Mouse (Mus musculus): Measurements from ENCODE around the gene Nupl1. TPM values are rescaled to one million over a fixed set of nuclear protein-coding genes. Genes with fewer than 3 reads are reported as not detected.

Nupl1 gene
- total and polyA plus RNA-seq, 3 experiments: not detected

DNA sequence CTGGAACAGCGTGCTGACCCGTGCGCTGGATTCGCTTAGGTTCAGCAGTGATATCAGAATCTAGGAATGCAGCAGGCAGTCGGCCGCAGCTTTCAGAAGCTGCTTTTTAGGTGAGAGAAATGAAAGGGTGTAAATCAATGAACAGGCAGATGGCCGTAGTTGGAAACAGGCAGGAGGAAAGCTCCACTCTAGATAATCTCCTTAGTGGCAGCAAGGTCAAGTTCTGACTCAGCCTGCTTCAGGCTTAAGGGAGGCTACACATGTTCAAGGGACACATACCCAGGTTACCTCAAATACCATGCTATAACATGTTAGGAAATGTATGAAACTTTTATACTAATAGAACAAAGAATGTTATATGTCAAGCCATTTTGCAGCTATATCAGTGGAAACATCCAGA, 11.1 kb upstream of the Nupl1 start:
- H3K4me3 ChIP-seq (replicated peaks in 1 of 3; ENCODE audit: low read depth in 2 of 3, low read length in 2 of 3, poor library complexity in 1 of 3): no peak overlapping the region
- dilution Hi-C loops (cut with MboI; ENCODE audit: extremely low pct_ligation_motif_present, extremely low pct_unique_long_range_greater_than_20kb, low sequenced_read_pairs): no loop called here
- DNase-seq (ENCODE audit: extremely low read depth): no peak
- H3K4me1 ChIP-seq (ENCODE audit: control insufficient read depth in 1 of 2, insufficient read depth in 2 of 2): peaks cover 0 to 13% of the 10 kb centered on the region in 2 experiments; a peak in 1 of 4 replicates
- no peaks in the 10 kb centered on the region for H3K36me3 ChIP-seq (replicated peaks in 1 of 2; ENCODE audit: control insufficient read depth in 1 of 2, insufficient read depth in 1 of 2, low read length in 1 of 2)
- TF ChIP-seq NRF1 (IDR thresholded peaks at IDR 0.05; ENCODE audit: low read depth, low read length) (no peak), POLR2AphosphoS2 (IDR thresholded peaks at IDR 0.05; ENCODE audit: low read depth, low read length) (no peak), PAX5 (IDR thresholded peaks at IDR 0.05; ENCODE audit: low read length) (no peak), NELFE (IDR thresholded peaks at IDR 0.05; ENCODE audit: low read depth, low read length) (no peak), POLR2A (IDR thresholded peaks at IDR 0.05; ENCODE audit: low read depth, low read length) (no peak), UBTF (IDR thresholded peaks at IDR 0.05; ENCODE audit: low read depth, low read length) (no peak), CHD2 (IDR thresholded peaks at IDR 0.05; ENCODE audit: low read length) (no peak), TBP (conservative IDR thresholded peaks at IDR 0.05; ENCODE audit: low read depth, low read length) (no peak), GABPA (IDR thresholded peaks at IDR 0.05; ENCODE audit: insufficient replicate concordance, low read depth, low read length) (no peak), ZC3H11A (IDR thresholded peaks at IDR 0.05; ENCODE audit: low read depth, low read length) (no peak), SMC3 (IDR thresholded peaks at IDR 0.05; ENCODE audit: low read depth, low read length) (no peak), ZKSCAN1 (IDR thresholded peaks at IDR 0.05; ENCODE audit: borderline replicate concordance, low read depth, low read length) (no peak), CHD1 (IDR thresholded peaks at IDR 0.05; ENCODE audit: low read depth, low read length) (no peak), MAX (IDR thresholded peaks at IDR 0.05; ENCODE audit: low read length) (no peak), EP300 (IDR thresholded peaks at IDR 0.05; ENCODE audit: low read length) (no peak), MXI1 (IDR thresholded peaks at IDR 0.05; ENCODE audit: low read depth, low read length) (no peak), USF1 (IDR thresholded peaks at IDR 0.05; ENCODE audit: low read depth, low read length) (no peak), KAT2A (IDR thresholded peaks at IDR 0.05; ENCODE audit: insufficient replicate concordance, low read length) (no peak)
- H3K9ac ChIP-seq (ENCODE audit: insufficient read depth, low read depth): no peak overlapping the region
- H3K27ac ChIP-seq (ENCODE audit: insufficient read depth, low read depth): no peak overlapping the region
- H3K9me3 ChIP-seq (replicated peaks; ENCODE audit: low read length): no peaks in the 10 kb centered on the region
- H3K27me3 ChIP-seq (replicated peaks): no peaks in the 10 kb centered on the region
- no peak overlapping the region for H3K4me2 ChIP-seq (ENCODE audit: insufficient read depth, low read depth, poor library complexity, severe bottlenecking)
- in situ Hi-C loops (cut with MboI; ENCODE audit: low pct_ligation_motif_present, low pct_unique_long_range_greater_than_20kb, low sequenced_read_pairs): loop anchor here (25.0 kb wide), 1 partner anchor 475 kb away; no protein-coding TSS in a partner anchor
- H3K79me2 ChIP-seq (replicated peaks; ENCODE audit: control insufficient read depth, extremely low read depth, insufficient read depth, poor library complexity, severe bottlenecking): peaks cover 4% of the 10 kb centered on the region

DNA sequence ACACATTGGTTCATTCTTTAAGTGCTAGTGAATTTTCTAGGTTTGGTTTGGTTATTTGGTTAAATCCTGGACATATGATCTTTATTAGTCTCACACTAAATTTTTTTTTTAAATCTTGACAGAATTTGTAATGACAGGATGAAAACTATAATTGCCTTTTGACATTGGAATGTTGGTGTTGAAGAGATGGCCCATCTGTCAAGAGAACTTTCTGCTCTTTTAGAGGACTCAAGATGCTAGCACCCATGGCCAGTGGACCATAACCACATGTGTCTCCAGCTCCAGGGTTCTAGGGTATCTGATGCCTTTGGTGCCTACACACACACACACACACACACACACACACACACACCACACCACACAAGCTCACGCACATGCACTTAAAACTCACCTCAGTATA, 6.6 kb upstream of the Nupl1 start:
- Histone ChIP-seq H3K9me3 (replicated peaks; ENCODE audit: low read length) (no peaks in the 10 kb centered on the region), H3K27me3 (replicated peaks) (no peaks in the 10 kb centered on the region), H3K4me2 (ENCODE audit: insufficient read depth, low read depth, poor library complexity, severe bottlenecking) (no peak overlapping the region), H3K4me1 (ENCODE audit: control insufficient read depth in 1 of 2, insufficient read depth in 2 of 2) (peaks cover 0 to under 1% of the 10 kb centered on the region in 2 experiments; a peak in 1 of 4 replicates), H3K36me3 (replicated peaks in 1 of 2; ENCODE audit: control insufficient read depth in 1 of 2, insufficient read depth in 1 of 2, low read length in 1 of 2) (no peaks in the 10 kb centered on the region), H3K27ac (ENCODE audit: insufficient read depth, low read depth) (no peak overlapping the region), H3K79me2 (replicated peaks; ENCODE audit: control insufficient read depth, extremely low read depth, insufficient read depth, poor library complexity, severe bottlenecking) (no peaks in the 10 kb centered on the region), H3K9ac (ENCODE audit: insufficient read depth, low read depth) (no peak overlapping the region), H3K4me3 (replicated peaks in 1 of 3; ENCODE audit: low read depth in 2 of 3, low read length in 2 of 3, poor library complexity in 1 of 3) (no peak overlapping the region)
- in situ Hi-C loops (cut with MboI; ENCODE audit: low pct_ligation_motif_present, low pct_unique_long_range_greater_than_20kb, low sequenced_read_pairs): loop anchor here (25.0 kb wide), 1 partner anchor 479 kb away; no protein-coding TSS in a partner anchor
- no peak for DNase-seq (ENCODE audit: extremely low read depth)
- dilution Hi-C loops (cut with MboI; ENCODE audit: extremely low pct_ligation_motif_present, extremely low pct_unique_long_range_greater_than_20kb, low sequenced_read_pairs): no loop called here
- no peak for TF ChIP-seq CHD1 (IDR thresholded peaks at IDR 0.05; ENCODE audit: low read depth, low read length)
- no peak for TF ChIP-seq EP300 (IDR thresholded peaks at IDR 0.05; ENCODE audit: low read length)
- TF ChIP-seq RAD21 (IDR thresholded peaks at IDR 0.05; ENCODE audit: low read depth, low read length): no peak
- no peak for TF ChIP-seq USF2 (conservative IDR thresholded peaks at IDR 0.05; ENCODE audit: low read depth, low read length)
- TF ChIP-seq MYC (IDR thresholded peaks at IDR 0.05; ENCODE audit: low read depth, low read length): no peak
- TF ChIP-seq ZKSCAN1 (IDR thresholded peaks at IDR 0.05; ENCODE audit: borderline replicate concordance, low read depth, low read length): no peak
